Mouse (Mus musculus) neural tube, embryonic 14.5 days (tissue): ENCODE data around the gene Arrdc2. TPM values are rescaled to one million over a fixed set of nuclear protein-coding genes. Genes with fewer than 3 reads are reported as not detected.
A peak's percentile ranks its signal among the peaks of the same experiment; 100 is the strongest.

ENCODE experiments used
- ATAC-seq: fragments of 200-750 bp; cut with Nextera tagmentation; 2 replicates; pipeline ENCODE4 v1.8.0; 2017; ENCODE audit warnings: low read depth, mild to moderate bottlenecking, moderate TSS enrichment, moderate library complexity
- H3K27ac ChIP-seq: fragments of 300-500 bp; sonication (generic); 2 replicates; pipeline ENCODE4 v1.5.1; 2014; ENCODE audit warnings: low read depth, mild to moderate bottlenecking, control low read depth, low read length, moderate library complexity, mixed read lengths
- H3K27me3 ChIP-seq: fragments of 300-500 bp; sonication (generic); 2 replicates; pipeline ENCODE4 v1.6.1; 2014; ENCODE audit warnings: low read length; ENCODE audit not compliant: control insufficient read depth, insufficient read depth
- H3K36me3 ChIP-seq: fragments of 300-500 bp; sonication (generic); 2 replicates; pipeline ENCODE4 v1.6.1; 2014; ENCODE audit warnings: low read length, mixed read lengths; ENCODE audit not compliant: control insufficient read depth, insufficient read depth
- H3K4me1 ChIP-seq: fragments of 300-500 bp; sonication (generic); 2 replicates; pipeline ENCODE4 v1.6.1; 2014; ENCODE audit warnings: low read length; ENCODE audit not compliant: control insufficient read depth, insufficient read depth
- H3K4me2 ChIP-seq: fragments of 300-500 bp; sonication (generic); 2 replicates; pipeline ENCODE4 v1.6.1; 2014; ENCODE audit warnings: mild to moderate bottlenecking, low read depth, low read length, control low read depth
- H3K4me3 ChIP-seq: fragments of 300-500 bp; sonication (generic); 2 replicates; pipeline ENCODE4 v1.5.1; 2014; ENCODE audit warnings: low read depth, low read length, control low read depth, mixed read lengths
- H3K9ac ChIP-seq: fragments of 300-500 bp; sonication (generic); replicated peaks from 2 replicates; pipeline ENCODE4 v1.6.1; 2014; ENCODE audit warnings: low read depth, mild to moderate bottlenecking, control low read depth, low read length, mixed read lengths
- H3K9me3 ChIP-seq: fragments of 300-500 bp; sonication (generic); 2 replicates; pipeline ENCODE4 v1.6.1; 2016; ENCODE audit warnings: low read length; ENCODE audit not compliant: control insufficient read depth
- WGBS: fragments of 180-500 bp; shearing (Covaris S2); extraction: QIAGEN DNeasy Blood & Tissue Kit; methylation state at CpG from one replicate; pipeline ENCODE4 v1.1.7; 2014; 5-methylcytosine and 5-hydroxymethylcytosine counted together
- polyA plus RNA-seq: library from polyadenylated mRNA; unstranded; fragments of >200 nt; fragmentation: Nextera tagmentation; extraction: Ambion mirVana; gene quantifications from 2 replicates; pipeline ENCODE4 v1.2.1, GENCODE M21; 2014

Gene Arrdc2
- polyA plus RNA-seq, 1 experiment from 2014 or later, result 9.3 TPM

DNA sequence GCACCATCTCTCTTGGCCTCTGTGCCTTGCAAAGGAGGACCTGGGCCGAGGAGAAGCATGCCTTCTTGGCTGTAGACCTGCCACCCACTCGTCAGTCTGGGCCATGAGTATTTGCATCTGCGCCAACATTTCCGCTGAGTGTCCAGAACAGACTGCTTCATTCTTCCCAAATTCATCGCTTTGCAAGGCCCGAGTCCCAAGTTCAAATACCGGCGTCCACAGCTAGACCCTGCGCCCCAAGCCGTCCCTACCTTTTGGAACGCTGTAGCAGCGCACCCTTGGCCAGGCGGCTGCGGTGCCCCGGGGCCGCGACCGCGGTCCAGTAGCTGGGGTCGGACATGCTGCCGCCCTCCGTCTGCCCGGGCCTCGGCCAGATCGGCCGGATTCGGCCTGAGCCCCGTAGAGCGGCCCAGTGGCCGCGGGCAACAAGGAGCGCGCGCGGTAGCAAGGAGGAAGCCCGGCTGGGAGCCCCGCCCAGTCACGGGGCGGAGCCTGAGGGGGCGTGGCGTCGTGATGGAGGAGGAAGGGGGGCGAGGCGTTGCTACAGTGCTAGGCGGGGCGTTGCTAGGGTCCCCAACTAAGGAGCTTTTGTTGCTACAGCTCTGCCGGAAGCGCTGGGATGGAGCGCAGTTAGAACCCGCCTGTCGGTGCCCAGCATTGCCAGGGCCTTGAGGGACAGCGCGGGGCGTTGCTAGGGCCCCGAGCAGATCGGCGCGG lies 47.4 kb downstream of the Arrdc2 start:
- 5% methylated on average over 57 of the region's 58 CpGs for WGBS
- Histone ChIP-seq H3K4me1 (peaks cover 13% of the 10 kb centered on the region), H3K9ac (peak overlapping the region; percentile 87), H3K9me3 (no peaks in the 10 kb centered on the region), H3K27me3 (no peaks in the 10 kb centered on the region), H3K4me2 (peak overlapping the region; percentile 66), H3K36me3 (no peaks in the 10 kb centered on the region), H3K27ac (peak overlapping the region; percentile 85), H3K4me3 (peak overlapping the region; percentile 58)
- ATAC-seq, result peak; percentile 84

DNA sequence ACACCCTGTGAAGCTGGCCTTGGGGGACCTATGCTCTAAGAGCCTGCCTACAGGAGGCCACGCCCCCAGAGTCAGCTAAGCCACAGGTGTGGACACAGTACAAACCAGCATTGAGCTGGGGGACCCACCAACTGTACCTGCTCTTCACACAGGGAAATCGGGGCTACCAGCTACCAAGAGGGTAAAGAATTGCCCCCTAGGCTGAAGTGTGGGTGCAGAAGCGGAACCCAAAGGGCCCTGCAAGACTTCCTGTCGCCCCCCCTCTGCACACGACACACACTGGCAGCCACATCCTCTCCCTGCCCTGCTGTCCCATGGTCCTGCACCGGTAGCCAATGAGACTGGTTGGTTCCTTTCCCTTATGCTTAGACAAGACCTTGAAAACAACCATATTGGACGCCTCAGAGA lies 48.2 kb downstream of the Arrdc2 start:
- H3K4me3 ChIP-seq, result no peak overlapping the region
- 87% methylated on average over 7 of the region's 7 CpGs for WGBS
- ATAC-seq, result no peak
- no peaks in the 10 kb centered on the region for H3K27me3 ChIP-seq
- H3K27ac ChIP-seq, result no peak overlapping the region
- 0 out of 2 replicates have a peak overlapping the region, but pooled peaks have one; percentile 7 for H3K9ac ChIP-seq
- H3K4me1 ChIP-seq, result peaks cover 13% of the 10 kb centered on the region
- peak overlapping the region; percentile 66 for H3K4me2 ChIP-seq
- no peaks in the 10 kb centered on the region for H3K9me3 ChIP-seq
- peaks cover 5% of the 10 kb centered on the region for H3K36me3 ChIP-seq

DNA sequence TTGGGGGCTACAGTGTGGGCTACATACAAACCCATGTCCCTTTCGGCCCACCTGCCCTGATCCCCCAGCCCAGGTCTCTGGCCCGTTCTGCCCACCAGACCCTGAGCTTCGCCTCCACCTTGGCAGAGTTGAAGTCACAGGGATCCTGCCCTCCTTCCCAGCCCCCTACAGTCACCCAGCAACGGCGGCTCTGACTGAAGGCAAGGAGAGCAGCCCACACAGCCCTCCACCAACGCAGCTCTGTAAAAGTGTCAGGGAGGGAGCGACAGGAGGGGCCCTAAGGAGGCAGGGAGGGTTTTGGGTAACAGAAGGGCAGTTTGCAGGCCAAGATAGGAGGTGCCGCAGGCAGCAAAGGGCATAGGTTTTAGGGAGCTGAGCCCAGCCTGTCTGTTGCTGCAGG lies 48.7 kb downstream of the Arrdc2 start:
- Histone ChIP-seq H3K27me3 (no peaks in the 10 kb centered on the region), H3K4me3 (no peak overlapping the region), H3K9ac (peak overlapping the region; percentile 21), H3K4me1 (peaks cover 13% of the 10 kb centered on the region), H3K4me2 (peak overlapping the region; percentile 66; the same call in 1 of the 2 replicates), H3K9me3 (no peaks in the 10 kb centered on the region), H3K27ac (no peak overlapping the region), H3K36me3 (peaks cover 10% of the 10 kb centered on the region)
- WGBS, result 59% methylated on average over 8 of the region's 8 CpGs
- no peak for ATAC-seq

DNA sequence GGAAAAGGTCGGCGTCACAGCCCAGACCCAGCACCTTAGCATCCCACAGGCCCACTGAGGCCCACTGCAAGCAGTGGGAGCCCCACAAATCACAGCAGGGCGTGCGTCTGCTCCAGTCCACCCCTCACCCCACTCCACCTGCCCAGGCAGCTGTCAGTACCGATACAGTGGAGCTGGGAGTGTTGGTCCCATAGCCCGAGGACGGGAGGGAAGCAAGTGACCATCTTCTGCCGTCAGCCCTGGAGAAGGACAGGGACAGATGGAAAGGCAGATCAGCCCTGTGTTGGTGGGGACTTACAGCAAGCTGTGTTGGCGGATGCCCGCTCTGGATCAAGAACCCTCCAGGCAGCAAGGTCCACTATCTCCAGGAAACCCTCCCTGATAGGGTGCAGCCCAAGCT lies 50.5 kb downstream of the Arrdc2 start:
- ATAC-seq, result no peak
- WGBS, result 80% methylated on average over 10 of the region's 10 CpGs
- Histone ChIP-seq H3K4me3 (no peak overlapping the region), H3K4me1 (peaks cover 13% of the 10 kb centered on the region), H3K27ac (no peak overlapping the region), H3K9me3 (no peaks in the 10 kb centered on the region), H3K4me2 (no peak overlapping the region), H3K27me3 (no peaks in the 10 kb centered on the region), H3K36me3 (peaks cover 11% of the 10 kb centered on the region), H3K9ac (no peak overlapping the region)

DNA sequence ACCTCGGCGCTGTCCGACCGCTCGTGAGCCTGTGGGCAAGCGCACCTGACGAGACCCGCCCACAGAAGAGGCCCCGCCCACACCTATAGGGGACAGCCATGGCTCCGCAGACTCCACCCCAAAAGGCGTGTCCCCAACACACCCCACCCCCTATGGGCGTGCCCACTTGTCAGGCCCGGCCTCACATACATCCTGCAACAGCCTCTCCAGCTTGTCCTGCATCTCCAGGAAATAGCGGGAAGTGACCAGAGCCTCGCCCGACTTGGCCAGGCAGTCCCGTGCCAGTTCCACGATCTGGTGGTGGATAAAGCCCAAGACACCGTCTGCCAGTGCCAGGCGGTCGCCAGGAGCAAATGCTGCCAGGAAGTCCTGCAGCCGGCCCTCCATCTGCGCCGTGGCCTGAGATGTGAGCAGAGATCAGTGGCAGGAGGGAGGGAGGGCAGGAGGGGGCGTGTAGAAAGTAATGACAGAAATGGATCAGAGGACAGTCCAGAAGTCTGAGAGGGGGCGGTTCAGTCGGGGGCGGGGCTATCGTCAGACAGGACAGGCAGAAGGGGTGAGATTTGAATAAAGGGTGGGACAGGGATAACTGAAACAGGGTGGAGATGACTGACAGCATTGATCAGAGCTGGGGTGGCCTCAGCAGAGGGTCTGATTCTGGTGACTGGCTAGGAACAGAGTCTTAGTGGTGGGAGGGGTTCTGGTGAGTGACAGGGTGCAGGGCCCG lies 51.4 kb downstream of the Arrdc2 start:
- peaks cover 18% of the 10 kb centered on the region for H3K36me3 ChIP-seq
- WGBS, result 17% methylated on average over 29 of the region's 30 CpGs
- no peaks in the 10 kb centered on the region for H3K9me3 ChIP-seq
- H3K4me2 ChIP-seq, result no peak overlapping the region
- no peak overlapping the region for H3K9ac ChIP-seq
- H3K27me3 ChIP-seq, result no peaks in the 10 kb centered on the region
- H3K4me1 ChIP-seq, result peaks cover 13% of the 10 kb centered on the region
- ATAC-seq, result no peak
- no peak overlapping the region for H3K4me3 ChIP-seq
- no peak overlapping the region for H3K27ac ChIP-seq

DNA sequence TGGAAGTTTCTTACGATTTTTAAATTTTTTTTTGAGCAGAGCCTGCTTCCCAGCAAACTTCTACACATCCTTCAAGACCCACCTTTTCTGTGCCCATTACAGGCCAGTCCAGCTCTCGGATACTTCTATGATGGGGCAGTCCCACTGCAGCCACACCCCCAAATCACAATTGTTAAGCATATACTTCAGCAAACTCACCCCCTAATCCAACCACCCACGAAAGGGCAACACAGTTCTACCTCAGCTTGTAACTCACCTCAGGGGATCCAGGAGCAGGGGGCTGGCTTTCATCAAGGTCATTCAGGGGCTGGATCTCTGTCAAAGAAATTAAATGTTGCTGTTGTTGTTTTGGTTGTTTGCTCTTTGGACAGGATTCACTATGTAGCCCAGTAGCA lies 52.5 kb downstream of the Arrdc2 start:
- no peaks in the 10 kb centered on the region for H3K9me3 ChIP-seq
- peaks cover 21% of the 10 kb centered on the region for H3K36me3 ChIP-seq
- 92% methylated on average over 3 of the region's 3 CpGs for WGBS
- ATAC-seq, result no peak
- H3K27me3 ChIP-seq, result no peaks in the 10 kb centered on the region
- 0 out of 2 replicates have a peak, but pooled peaks cover 9% of the 10 kb centered on the region for H3K4me1 ChIP-seq
- no peak overlapping the region for H3K4me2 ChIP-seq
- H3K4me3 ChIP-seq, result no peak overlapping the region
- H3K27ac ChIP-seq, result no peak overlapping the region
- no peak overlapping the region for H3K9ac ChIP-seq

DNA sequence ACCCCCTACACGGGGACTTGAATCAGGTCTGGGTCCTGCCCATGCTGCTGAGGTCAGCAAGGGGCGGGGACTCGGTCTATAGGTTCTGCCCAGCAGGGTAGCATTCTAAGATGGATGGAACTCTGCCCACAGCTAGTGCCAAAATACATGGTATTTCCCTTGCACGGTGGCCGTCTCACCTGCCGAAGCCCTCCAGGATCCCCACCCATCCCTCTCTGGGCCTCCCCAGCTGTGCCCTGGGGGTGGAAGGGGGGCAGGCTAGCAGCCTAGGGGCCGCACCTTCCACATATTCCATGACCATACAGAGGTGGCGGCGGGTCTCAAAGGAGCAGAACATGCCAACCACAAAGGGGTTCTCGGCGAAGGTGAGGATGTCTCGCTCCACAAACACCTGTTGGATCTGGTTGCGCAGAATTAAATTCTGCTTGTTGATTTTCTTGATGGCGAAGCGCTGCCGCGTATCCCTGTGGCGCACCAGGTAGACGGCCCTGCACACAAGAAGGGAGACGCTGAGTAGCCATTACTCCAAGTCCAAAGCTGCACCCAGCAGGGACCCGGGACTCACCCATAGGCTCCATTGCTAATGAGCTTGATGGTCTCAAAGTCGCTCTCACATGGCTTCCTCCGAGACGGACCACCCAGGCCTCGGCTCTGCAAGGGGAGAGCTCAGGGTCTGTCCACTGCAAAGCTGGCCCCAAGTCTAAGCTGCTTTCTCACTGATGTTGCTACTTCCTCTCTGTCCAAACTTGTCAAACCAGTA lies 53.0 kb downstream of the Arrdc2 start:
- H3K27ac ChIP-seq, result no peak overlapping the region
- no peaks in the 10 kb centered on the region for H3K9me3 ChIP-seq
- WGBS, result 87% methylated on average over 25 of the region's 25 CpGs
- no peak for ATAC-seq
- no peak overlapping the region for H3K4me3 ChIP-seq
- H3K36me3 ChIP-seq, result peaks cover 22% of the 10 kb centered on the region
- H3K4me2 ChIP-seq, result no peak overlapping the region
- H3K27me3 ChIP-seq, result no peaks in the 10 kb centered on the region
- H3K9ac ChIP-seq, result no peak overlapping the region
- H3K4me1 ChIP-seq, result 0 out of 2 replicates have a peak, but pooled peaks cover 8% of the 10 kb centered on the region
